Mouse (Mus musculus): ENCODE results near the gene Zranb2.

- TF ChIP-seq ZNF384 (IDR thresholded peaks at IDR 0.05; ENCODE audit: low read depth, low read length) (no peak), CHD2 (IDR thresholded peaks at IDR 0.05; ENCODE audit: low read depth, low read length) (no peak), HCFC1 (IDR thresholded peaks at IDR 0.05; ENCODE audit: borderline replicate concordance, insufficient read depth, low read length) (no peak), ZC3H11A (IDR thresholded peaks at IDR 0.05; ENCODE audit: borderline replicate concordance, low read depth, low read length) (no peak), MAFK (IDR thresholded peaks at IDR 0.05; ENCODE audit: insufficient read depth, low read depth, low read length) (no peak)
Measured at GRCm38 (mm10) chr3:157514116-157514796, 19.7 kb upstream of the Zranb2 start.

Data from ES-E14 (cell line).